Mouse (Mus musculus): ENCODE results near the gene Susd1.

Susd1 gene

DNA sequence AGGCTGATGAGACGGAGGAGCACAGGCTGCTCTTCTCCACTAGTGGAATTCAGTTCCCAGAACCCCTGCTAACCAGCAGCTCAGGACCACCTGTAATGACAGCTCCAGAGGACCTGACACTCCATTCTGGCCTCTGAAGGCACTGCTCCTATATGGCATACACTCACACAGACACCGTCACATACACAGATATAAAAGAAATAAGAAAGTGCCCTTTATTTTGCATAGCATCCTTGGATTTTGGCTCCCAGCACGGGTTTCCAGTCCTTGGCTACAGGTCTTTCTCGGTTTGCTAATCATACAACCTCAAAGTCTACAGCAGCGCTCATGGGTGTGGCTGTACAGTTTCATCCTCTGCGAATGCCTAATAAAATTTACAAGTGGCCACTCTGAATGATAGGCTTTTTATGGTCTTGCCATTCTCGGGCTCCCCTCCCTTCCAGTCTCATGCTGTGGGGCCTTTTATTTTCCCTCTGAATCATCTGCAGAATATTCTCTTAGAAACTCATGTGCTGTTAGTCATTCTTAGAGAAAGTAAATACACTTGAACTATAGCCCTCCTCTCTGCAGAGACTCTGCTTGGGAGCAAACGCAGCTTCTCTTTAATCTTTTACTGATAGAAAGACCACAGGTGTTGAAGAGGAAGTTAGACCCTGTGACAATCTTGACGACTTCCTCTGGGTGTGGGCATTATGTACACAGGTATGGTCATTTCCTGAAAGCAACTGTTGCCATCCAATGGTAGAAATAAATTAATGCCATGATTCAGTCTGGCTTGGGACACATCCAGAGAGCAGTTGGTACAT lies 119.1 kb downstream of the Susd1 start:
- no peak for DNase-seq

DNA sequence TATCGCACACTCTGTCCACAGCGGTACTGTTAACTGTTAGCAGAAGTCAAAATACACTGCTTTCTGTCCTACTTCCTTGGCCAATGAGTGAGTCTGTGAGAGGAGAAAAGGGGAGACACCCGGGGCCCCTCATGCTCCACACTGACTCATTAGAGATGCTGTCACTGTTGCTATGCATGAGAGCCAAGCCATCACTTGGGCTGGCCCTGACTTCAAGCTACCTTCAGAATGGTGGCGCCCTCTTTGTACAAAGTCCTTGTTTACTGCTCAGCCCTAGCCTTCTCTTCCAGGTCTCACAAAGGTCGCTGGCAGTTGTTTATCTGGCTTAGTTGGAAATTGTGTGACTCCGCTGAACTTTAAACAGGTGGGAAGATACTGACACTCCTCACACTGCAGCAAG lies 119.8 kb downstream of the Susd1 start:
- DNase-seq, result no peak

DNA sequence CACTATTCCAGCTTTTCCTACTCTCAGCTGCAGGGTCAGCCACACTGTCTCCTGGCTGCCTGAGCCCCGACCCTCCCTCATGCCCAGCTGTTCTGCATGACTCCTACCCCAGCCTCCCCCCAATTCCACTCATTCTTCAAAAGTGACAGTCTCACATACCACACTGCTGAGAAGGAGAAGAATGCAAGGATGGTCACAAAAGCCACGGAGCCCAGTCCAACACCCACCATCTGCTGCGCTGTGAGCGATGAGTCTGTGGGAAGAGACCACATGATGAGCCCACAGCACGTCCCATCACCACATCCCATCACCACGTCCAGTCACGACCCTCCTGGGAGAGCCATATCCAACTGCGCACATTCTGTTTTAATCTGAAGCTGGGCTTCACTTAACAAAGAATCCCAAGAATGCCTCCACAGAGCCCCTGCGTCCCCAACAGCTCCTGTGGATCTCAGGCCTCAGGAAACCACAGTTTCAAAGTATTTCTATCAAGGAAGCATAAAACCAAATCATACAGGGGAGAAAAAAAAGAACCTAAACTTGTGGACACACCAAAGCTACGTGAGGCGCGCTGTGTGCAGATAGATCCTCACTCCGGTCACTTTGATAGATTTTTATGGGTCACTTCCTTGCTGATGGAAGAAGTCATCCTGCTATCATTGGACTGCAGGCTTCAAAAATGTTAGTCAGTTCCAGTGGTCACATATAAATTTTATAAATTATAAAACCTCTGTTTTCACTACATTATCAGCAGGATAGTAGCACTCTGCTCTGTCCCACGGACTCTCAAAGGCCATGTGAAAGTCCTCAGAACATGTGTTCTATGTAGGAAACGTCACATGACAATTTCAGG lies 122.7 kb downstream of the Susd1 start:
- DNase-seq, result no peak

DNA sequence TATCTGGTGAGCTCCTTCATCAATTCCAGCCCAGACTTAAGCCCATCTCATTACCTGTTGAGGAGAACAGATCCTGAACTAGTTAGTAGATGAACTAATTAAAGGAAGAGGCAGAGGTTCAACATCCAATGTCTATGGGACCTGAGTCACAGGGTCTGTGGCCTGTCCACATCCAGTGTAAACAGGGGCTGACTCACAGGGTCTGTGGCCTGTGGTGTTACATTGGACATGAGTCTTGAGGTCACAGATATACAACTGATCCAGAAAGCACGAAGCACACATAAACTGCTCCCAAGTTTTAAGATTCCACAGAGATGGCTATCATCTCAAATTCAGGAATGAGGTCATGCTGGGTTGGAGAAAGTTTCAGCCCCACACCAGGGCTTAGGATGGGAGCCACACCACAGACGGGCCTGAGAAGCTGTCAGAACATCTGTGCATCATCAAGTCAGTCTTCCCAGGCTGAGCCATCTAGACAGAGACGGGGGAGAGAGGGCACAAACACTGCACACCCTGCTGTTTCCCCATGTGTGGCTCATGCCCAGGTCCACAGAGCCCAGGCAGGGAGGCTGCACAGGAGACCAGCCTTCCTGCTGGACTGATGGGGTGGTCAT lies 123.4 kb downstream of the Susd1 start:
- DNase-seq, result no peak

DNA sequence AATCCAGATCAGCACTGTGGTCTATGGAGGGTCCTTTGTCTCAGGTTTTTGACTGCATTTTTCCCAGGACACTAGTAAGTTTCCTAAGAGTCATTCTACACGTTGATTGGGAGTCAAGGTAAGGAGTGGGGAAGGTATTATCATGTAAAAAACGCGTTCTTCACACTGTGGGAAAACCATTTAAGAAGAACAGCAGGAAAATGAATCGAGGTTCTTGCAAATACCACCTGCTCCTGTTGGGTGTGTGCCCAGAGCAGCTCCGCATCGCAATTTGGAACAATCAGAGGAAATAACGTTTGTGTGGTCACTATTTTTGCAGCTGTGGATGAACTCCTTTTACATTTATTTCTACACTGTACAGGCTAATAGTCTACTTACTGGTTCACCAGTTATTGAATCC lies 125.5 kb downstream of the Susd1 start:
- peak; percentile 34 for DNase-seq

DNA sequence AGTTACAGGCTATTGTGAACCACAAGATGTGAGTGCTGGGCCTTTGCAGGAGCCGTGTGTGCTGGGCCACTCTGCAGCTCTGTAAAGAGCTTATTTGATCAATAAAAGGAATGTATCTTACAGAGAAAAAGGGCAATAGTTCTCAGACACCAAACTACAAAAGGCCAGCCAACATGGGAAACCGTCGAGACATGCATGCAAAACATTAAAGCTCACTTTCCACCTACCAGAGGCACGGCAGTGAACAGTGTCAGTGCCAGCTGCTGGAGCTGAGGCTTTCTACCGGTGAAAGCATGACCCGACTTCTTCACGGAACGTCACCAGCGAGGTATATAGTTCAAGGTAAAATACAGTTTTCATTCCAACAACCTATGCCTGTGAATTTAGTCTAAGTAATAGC lies 127.8 kb downstream of the Susd1 start:
- no peak for DNase-seq

DNA sequence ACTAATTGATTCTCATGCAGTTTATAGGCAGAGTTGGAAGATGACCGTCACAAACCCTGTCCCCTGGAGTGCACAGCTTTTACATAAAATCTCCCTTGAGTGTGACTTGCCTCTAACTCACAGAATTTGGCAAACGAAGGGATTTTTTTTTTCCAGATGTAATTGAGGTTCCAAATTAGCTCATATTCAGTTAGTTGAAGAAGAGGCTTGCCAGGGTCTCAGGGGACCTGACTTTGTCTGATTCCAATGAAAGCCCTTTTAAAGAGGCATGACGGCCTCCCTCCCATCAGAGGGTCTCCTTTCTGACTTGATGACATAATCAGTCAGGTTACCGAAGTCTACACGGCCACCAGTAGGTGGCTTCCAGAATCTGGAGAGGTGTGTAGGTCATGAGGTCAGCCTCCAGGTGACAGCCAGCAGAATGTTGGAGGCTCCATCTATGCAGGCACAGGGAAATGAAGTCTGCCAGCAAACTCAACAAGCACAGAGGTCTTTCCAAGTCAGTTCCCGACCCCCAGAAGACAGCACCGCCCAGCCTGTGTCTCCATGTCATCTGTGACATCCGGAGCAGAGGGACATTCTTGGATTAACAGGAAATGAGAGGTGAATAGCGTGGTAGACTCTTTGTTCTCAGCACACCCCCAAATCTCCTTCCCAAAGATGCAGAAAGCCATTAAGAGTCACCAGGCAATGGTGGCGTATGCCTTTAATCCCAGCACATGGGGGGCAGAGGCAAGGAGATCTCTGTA lies 130.4 kb downstream of the Susd1 start:
- no peak for DNase-seq

DNA sequence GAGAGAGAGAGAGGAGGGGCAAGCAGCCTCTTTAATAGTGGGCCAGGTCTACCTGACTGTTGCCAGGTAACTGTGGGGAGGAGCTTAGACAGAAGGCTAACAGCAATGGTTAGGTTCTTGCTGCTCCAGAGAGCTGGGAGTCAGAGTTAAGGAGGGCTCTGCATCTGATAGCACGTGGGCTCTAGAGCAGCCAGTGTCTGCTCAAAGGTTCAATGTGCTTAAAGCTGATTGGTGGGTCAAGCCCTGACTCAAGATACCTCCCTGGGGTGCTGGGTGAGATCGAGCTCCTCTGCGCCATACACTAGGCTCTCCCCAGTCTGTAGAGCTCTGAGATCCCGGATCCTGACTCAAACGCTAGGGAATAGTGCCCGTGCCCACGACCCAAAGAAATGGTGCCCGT lies 136.0 kb downstream of the Susd1 start:
- no peak for DNase-seq

DNA sequence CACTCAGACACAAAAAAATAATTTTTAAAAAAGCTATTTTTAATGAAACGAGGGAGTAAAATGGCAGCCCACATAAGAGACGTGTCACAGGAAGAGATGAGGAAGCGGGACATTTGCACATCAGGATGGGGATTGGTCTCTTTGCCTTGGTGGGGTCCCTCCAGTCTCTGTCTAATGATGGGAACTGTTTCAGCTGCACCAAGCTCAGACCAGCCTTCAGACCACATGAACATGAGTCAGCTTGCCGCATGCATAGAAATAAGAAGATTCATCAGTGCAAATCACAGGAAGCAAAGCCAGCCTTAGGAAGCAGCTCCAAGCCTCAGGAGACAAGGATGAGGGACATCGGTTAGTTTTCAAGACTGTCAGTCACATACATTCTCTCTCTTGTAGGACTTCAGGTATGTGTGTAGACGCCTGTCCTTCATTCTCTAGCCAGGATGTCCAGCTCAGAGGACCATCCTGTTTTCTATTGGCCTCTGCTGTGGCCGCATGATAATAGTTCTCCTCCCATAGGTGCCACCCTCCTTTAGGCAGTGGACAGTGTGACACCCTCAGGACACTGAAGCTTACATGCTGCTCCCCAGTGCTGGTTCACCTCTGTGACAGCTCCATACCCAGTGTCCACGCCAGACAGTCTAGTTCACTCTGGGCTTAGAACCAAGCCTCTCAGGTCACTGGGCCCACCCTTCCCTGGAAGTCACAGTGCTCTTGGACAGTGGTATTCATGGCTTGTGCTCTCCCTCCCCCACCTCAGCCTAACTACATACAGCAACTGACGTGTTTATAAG lies 137.2 kb downstream of the Susd1 start:
- DNase-seq, result no peak

DNA sequence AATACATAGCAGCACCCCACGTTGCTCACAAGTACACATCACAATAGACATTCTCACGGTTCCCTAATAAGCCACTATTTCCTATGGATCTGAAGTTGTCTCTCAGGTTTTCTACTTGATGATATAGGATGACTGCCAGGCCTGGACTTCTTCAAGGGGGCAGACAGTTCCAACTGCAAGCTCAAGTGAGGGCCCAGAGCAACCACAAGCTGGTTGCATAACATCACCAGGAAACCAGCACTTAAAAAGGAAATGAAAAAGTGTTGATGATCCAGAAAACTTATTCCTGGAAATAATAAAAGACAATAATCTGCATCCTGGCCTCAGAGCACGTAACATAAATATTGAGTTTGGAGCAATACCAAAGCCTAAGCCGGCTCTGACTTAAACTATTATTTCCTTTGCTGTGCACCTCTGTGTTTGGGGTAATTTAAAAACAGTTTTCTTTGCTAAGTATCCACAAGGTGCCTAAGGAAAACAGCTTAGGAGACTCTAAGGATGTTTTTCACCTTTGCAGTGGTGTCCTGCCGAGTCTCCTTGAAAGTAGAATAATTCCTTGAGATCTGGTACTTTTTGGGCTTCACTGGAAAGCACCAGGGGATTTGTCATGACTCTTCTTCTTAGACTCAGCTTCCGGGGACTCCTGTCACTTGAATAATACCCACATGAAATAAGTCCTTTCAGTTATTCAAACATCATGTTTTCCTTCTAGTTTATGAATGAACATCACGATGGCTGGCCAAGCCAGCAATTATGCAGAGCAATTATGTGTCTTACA lies 139.5 kb downstream of the Susd1 start:
- DNase-seq, result no peak

DNA sequence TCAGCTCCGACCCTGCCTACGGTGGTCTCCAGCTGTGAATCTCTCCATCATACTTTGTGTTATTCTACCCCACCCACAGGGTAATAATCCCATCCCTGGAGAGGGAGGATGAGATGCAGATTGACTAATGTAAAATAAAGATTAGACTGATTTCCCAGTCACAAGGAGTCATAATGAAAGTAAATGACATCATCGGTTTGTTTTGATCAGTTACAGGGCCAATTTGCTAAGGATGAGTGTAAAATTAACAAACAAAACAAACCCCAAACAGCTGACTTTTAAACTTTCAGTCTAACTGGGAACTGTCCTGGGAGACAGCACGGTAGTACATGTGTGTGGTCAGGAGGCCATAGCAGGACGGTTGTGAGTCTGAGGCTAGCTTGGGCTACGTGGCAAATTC lies 143.3 kb downstream of the Susd1 start:
- no peak for DNase-seq

DNA sequence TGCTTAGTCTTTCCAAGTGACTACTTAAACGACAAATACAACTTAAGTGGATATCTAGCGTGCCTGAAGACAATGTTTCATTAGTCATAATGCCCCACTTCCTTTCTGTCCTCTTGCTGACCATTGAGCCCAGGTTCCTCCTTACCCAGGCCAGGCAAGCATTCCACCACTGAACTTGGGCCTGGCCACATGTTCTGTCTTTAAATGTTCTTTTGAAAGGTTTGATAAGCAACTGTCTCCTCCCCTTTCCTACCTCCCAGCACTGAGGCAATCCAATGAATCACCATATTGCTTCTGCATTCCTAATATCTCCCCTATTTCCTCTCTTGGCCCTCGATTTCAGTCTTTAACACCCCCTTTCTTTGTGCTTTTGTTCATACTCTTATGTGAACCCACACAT lies 143.8 kb downstream of the Susd1 start:
- no peak for DNase-seq

DNA sequence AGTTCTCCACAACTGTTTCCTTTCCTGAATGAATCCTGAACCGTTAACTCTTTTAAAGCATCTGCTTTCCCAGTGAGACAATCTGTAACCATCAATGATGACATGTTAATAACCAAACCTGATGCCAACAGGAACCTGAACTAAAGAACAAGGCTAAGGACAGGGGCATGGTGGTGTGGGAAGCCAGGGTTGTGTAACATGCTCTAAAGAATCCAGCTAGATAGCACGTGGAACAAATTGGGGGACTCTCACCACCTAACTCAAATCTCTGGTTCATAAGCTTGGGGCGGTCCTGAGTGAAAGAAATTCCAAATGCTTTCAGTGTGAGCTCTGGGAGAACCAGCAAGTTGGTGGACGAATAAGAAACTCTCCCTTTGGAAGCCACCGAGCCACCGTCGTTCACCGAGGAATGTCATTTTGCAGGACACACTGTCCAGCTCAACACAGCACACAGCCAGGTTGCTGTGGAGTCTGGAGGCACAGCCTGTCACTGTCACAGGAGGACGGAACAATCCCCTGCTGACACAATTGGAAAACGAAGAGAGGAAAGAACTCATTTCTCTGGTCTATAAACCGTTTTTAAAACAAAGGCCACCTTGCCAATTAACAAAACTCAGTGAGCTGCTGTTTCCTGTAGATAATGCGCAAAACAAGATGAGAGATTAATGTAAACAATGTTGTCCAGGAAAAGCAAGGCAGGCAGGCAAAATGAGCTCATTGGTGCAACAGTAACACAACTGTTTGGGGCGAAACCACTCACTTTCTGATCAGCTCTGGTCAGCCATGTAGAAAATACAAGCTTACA lies 146.3 kb downstream of the Susd1 start:
- peak; percentile 44 for DNase-seq

DNA sequence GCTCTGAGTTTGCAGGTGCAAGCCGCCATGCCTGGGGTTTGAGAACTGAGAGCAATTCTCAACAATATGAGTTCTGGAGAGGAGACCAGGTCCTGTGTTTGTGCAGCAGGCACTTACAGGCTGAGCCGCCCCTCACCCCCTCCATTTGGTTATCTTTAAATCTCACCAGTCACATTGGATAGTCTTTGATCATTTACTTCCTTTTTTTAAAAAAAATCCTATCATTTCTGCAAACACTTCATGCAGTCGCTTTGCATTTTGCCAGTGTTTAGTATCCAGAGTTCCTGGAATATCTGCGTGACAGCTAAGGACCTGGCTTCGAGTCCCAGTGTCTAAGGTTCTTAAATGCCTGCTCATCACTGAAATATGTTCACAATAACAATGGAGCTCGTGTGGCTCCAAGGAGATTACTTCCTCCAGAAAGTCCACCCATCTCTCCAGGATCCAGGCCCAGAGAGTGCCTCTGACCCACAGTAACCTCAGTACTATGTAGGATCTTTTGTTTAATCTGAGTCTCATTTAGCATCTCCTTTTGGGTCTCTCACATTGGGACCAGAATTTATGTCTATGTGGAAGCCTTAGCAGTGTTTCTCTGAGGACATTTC lies 147.4 kb downstream of the Susd1 start:
- DNase-seq, result no peak

DNA sequence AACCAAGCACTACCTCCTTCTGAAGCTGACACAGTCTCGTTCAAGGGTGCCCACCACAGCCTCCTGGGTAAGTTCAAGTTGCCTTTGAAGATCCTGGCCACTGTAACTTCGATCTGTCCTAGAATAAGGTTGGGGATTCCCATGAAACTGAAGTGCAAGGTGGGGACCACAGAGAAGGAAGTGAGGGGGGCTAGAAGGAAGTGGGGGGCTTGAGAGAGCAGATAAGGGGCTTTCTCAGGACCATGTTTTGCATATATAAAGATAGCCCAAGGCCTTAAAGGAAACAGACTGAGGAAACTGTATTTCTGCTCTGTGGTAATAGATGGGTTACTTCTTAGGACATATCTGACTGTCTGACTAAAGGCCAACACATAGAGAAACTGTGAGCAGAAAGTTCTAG lies 151.3 kb downstream of the Susd1 start:
- DNase-seq, result no peak

DNA sequence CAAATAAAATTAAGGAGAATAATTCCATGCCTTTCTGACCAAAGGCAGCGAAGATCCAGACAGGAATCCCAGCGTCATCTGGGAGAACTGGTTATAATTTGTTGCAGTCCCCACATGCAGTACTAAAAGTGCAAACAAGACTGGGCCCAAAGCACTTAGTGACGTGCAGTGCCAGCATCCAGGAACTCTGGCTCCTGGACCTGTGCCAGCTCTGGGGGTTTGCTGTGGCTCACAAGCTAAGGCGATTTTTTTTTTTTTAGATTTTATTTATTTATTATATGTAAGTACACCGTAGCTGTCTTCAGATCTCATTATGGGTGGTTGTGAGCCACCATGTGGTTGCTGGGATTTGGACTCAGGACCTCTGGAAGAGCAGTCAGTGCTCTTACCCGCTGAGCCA lies 152.1 kb downstream of the Susd1 start:
- peak; percentile 26 for DNase-seq

DNA sequence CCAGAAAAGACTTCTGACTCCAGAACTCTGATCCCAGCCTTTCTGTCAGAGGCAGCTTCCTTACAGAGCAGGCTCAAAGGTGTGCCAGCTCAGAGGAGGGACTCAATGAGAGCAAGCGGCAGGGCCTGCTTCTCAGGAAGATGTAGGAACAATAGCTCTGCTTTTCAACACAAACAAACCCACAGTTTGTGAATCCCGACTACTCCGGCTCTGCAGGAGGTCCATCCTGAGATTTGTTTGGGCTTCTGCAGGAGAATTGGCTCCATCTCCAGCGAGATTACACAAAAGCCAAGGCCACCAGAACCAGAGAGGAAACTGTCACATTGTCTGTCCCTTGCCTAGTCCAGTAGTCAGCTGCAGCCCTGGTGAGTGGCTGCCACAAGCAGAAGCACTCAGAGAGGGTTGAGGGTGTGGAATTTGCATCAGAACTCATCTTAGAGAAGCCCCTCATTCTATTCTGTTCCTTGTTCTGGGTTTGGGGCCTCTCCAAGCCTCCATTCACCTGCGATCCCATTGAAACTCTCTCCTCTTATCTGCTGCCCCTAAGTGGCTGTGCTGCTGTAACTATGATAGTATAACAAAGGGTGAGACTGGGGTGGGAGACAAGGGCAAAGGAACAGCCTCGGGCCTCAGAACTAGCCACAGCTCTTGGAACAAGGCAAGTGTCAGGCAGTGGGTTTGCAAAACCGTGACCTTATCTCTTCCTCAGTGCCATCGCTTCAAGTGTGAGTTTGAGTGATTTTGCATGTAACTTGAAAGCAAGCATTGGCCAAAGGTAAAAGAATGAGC lies 155.5 kb downstream of the Susd1 start:
- peak; percentile 55 for DNase-seq

DNA sequence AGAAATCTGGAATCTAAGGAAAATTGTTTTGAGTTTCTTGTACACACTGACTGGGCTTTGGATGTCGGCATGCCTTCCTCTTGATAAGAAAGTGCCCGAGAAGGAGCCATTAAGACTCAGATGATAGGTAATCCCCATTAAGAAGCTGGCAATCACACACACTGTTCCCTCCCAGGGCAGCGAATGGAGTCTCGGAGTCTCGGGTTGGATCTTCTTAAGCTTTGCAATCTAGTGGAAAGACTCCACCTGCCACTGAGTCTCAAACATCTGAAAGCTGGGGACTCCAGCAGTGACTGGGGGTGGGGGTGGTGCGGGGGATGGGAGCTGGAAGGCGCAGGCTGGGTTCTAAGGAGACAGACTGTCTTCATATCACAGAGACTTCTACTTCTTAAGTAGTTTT lies 156.3 kb downstream of the Susd1 start:
- no peak for DNase-seq

DNA sequence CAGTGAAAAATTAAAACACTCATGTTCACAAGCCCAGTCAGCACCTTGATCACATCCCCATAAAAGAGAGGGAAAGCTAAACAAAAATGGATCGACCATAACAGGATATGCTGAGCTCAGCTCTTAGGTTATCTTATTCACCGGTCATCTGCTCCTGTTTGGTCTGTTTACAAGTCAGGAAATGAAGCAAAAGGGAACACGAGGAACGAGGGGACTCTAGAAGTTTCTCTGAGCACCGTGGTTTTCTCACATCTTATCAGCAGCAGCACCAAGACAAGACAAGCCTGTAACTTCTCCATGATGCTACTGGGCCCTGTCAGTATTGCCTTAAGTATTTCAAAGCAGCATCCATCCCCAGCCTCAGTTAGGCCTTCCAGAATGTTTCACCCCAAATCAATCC lies 157.6 kb downstream of the Susd1 start:
- DNase-seq, result no peak

Measured in lung, postnatal 14 days (tissue).